Mouse (Mus musculus): ENCODE results near the gene Dupd1.
"Not testable (repeated sequence)": the region's sequence is repeated elsewhere in the genome, so short reads cannot be mapped to it uniquely, and the experiment has no call there.

Gene Dupd1

GRCm38 (mm10) chr14:21676223-21676622 is 38.2 kb downstream of the Dupd1 start:
- DNase-seq (ENCODE audit: extremely low spot score, low spot score): no peak

DNA sequence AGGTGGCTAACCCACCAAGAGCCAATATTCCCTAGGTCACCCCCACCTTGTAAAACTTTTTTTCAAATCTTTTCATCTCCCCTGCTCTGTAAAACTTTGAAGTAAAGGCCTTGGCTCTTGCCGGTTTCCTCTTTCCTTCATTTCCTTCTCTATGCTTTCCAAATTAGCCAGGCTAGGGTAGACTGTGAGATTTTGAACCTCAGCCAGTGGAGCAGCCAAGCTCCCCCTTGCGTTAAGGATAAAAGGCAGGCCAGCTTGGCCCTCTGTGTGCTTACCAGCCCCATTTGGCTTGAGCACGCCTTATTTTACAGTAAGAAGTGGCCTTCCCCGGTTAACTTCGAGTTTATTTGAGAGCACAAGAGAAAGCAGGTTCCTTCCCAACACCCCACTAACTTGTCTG is 39.9 kb downstream of the Dupd1 start:
- no peak for DNase-seq (ENCODE audit: extremely low spot score, low spot score)

GRCm38 (mm10) chr14:21673100-21673499 is 41.3 kb downstream of the Dupd1 start:
- no peak for DNase-seq (ENCODE audit: extremely low spot score, low spot score)

GRCm38 (mm10) chr14:21670422-21671006 is 43.9 kb downstream of the Dupd1 start:
- DNase-seq (ENCODE audit: extremely low spot score, low spot score): not testable (repeated sequence)

GRCm38 (mm10) chr14:21669633-21670421 is 44.5 kb downstream of the Dupd1 start:
- DNase-seq (ENCODE audit: extremely low spot score, low spot score): no peak

DNA sequence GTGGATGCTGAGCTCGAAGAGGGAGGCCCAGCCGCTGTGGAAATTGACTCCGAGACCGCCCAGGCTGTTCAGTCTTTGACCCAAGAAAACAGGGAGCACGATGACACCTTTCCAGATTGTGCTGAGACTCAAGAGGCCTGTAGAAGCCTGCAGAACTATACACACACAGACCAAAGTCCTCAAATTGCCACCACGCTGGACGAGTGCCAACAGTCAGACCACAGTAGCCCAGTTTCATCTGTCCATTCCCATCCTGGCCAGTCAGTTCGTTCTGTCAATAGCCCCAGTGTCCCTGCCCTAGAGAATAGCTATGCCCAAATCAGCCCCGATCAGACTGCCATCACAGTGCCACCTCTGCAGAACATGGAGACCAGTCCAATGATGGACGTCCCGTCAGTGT is 45.2 kb downstream of the Dupd1 start:
- no peak for DNase-seq (ENCODE audit: extremely low spot score, low spot score)

DNA sequence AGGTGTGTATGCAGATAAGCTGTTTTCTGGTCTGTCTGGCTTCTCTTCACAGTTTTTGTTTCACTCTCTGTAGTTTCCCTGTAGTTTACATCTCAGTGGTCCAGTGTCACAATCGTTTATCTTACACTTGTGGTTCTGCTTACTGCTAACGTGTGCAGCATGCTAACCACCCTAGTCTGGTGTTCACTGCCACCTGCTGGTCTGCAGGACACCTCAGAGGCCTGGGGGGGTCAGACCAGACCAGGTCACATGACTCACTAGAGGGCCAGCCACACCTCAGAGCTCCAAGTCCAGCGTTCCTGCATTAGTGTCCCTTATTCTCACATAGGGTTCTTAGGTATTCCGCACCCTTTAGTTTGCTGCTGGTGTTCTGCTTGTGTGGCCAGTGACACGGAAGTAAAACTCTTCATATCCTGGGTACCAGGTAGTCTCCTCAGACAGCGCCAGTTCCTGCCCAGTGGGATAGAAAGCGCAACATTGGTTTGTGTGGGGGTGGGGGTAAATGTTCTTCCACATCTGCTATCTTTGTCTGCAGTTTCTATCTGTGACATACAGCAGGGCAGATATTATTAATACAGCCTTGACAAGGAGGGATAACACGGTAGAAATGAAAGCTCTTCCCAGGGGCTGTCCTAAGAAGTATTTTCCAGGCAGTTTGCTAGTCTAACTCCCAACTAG is 51.8 kb downstream of the Dupd1 start:
- DNase-seq (ENCODE audit: extremely low spot score, low spot score): no peak

DNA sequence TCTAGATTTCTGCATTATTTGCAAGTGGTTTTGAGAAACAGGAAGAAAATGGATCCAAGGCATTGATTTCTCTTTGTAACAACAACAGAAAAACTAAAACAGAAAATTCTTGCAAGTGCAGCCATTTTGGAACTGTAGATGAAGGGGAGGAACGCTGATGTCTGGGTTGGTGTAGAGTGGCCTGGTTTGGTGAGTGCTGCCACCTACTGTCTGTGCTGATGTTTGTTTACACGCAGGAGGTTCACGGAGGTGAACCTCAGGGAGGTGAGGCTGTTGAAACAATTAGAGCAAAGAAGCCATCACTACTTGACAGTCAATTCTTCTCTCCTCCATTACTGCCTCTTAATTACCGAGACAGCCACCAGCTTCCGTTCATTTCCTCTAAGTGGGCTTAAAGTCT is 54.7 kb downstream of the Dupd1 start:
- peak; percentile 56 for DNase-seq (ENCODE audit: extremely low spot score, low spot score)

GRCm38 (mm10) chr14:21659155-21659554 is 55.2 kb downstream of the Dupd1 start:
- DNase-seq (ENCODE audit: extremely low spot score, low spot score): no peak

GRCm38 (mm10) chr14:21653813-21654212 is 60.6 kb downstream of the Dupd1 start:
- DNase-seq (ENCODE audit: extremely low spot score, low spot score): no peak

DNA sequence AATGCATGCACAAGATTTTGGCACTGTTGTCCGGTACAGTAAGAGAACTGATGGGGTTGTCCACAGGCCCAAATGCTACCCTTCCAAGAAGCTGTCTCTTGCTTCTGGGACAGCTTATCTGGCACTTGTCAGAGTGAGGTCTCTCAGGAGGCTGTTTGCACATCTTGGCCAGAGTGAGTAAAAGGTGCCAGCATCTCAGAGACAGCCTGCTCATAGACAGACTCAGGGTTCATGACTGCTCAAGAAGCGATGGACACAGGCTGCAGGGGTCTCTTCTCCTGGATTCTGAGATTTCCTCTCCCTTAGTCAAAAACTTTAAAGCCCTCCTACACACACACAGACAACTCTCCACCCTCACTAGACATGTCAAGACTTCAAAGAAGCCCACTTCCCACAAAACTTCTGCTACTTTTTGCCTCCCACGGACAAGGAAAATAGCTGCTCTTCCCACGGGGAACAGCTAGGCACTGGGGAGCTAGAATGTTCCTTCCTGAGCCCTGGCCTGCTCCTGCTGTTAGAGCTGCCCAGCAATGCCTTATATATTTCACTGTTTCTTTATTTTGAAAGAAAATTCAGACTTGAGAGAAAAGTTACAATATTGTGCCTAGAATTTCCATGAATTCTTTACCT is 73.5 kb downstream of the Dupd1 start:
- DNase-seq (ENCODE audit: extremely low spot score, low spot score): no peak

GRCm38 (mm10) chr14:21636548-21636947 is 77.8 kb downstream of the Dupd1 start:
- DNase-seq (ENCODE audit: extremely low spot score, low spot score): no peak

DNA sequence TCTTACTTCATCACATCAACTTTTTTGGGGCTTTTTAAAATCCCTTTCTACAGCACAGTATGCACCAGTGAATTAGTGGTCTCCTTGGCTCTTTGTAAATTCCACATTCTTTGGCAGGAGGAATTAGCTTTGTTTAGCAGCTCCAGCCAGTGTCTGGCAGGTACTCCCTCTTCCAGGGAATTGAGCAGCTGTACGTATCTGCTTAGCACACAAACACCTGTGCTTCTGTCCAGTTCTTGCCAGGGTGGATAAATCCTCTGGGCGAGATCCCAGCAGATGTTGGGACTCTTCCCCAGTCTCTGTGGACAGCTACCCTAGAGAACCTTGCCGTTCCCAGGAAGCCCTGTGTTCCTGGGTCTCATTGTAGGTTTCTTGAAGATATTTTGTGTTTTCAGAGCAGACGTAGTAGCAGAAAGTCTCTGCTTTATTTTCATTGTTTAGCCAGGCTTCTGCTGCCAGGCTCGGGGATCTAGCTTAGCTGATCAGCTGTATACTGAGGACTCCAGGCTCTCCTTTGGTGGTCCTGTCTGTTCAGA is 82.6 kb downstream of the Dupd1 start:
- DNase-seq (ENCODE audit: extremely low spot score, low spot score): no peak
